8 mouse cellular contexts compared by ENCODE assay signal in genomic region chr6:85916596-85916995, GRCm38 (mm10). TPM values are rescaled to one million over a fixed set of nuclear protein-coding genes. Genes with fewer than 3 reads are reported as not detected.
DNase-seq lines count a peak whose midpoint lies in the region; ATAC-seq and TF ChIP-seq lines count a peak whose summit lies in the region.

No protein-coding gene starts in this region.

- peaks cover 13% of the 10 kb centered on the region for H3K79me2 ChIP-seq in MEL (ENCODE audit: control insufficient read depth, insufficient read depth, low read length, poor library complexity)

- TF ChIP-seq CTCF in MEL (IDR thresholded peaks at IDR 0.05 in 2 of 3, conservative IDR thresholded peaks at IDR 0.05 in 1 of 3; ENCODE audit: control insufficient read depth in 1 of 3, insufficient read depth in 1 of 3, low read depth in 2 of 3, low read length in 3 of 3, poor library complexity in 1 of 3, severe bottlenecking in 1 of 3): no peak

- DNase-seq in heart, postnatal 4 days: no peak
- no peak for DNase-seq in MEL (ENCODE audit: low read depth, low spot score)
- DNase-seq in midbrain, embryonic 10.5 days (ENCODE audit: low spot score): no peak
- DNase-seq in left cerebral cortex, postnatal 10 days (ENCODE audit: extremely low spot score in 1 of 2, low spot score in 2 of 2): no peak
- DNase-seq in adrenal gland, postnatal 4 days (ENCODE audit: low spot score in 2 of 2): no peak
- DNase-seq in spleen, postnatal 14 days (ENCODE audit: low spot score in 2 of 2): no peak

- no peaks in the 10 kb centered on the region for H3K27me3 ChIP-seq in heart, embryonic 15.5 days
- no peaks in the 10 kb centered on the region for H3K27me3 ChIP-seq in MEL (ENCODE audit: control insufficient read depth in 1 of 2, insufficient read depth in 2 of 2, low read length in 2 of 2)
- H3K27me3 ChIP-seq in hindbrain, embryonic 12.5 days: no peaks in the 10 kb centered on the region
- no peaks in the 10 kb centered on the region for H3K27me3 ChIP-seq in midbrain, embryonic 10.5 days (ENCODE audit: low read depth, poor library complexity, severe bottlenecking)

- H3K4me2 ChIP-seq in heart, embryonic 15.5 days: peak overlapping the region; percentile 73
- H3K4me2 ChIP-seq in hindbrain, embryonic 12.5 days (replicated peaks): peak overlapping the region; percentile 83

- TF ChIP-seq RAD21 in MEL (IDR thresholded peaks at IDR 0.05; ENCODE audit: low read depth, low read length): no peak

- H3K9me3 ChIP-seq in heart, embryonic 15.5 days (replicated peaks): no peaks in the 10 kb centered on the region
- no peaks in the 10 kb centered on the region for H3K9me3 ChIP-seq in MEL (replicated peaks; ENCODE audit: insufficient read depth, low read length)
- no peaks in the 10 kb centered on the region for H3K9me3 ChIP-seq in hindbrain, embryonic 12.5 days (replicated peaks)
- no peaks in the 10 kb centered on the region for H3K9me3 ChIP-seq in midbrain, embryonic 10.5 days (replicated peaks)

- WGBS in heart, embryonic 15.5 days: 88% methylated on average over 6 of the region's 6 CpGs
- 83% methylated on average over 6 of the region's 6 CpGs for WGBS in hindbrain, embryonic 12.5 days
- WGBS in midbrain, embryonic 10.5 days: 87% methylated on average over 6 of the region's 6 CpGs

- TF ChIP-seq POLR2A in MEL (IDR thresholded peaks at IDR 0.05; ENCODE audit: control insufficient read depth in 1 of 2, insufficient read depth in 1 of 2, low read depth in 1 of 2, low read length in 2 of 2, poor library complexity in 1 of 2): no peak

- peak overlapping the region; percentile 91; the same call in 1 of the 2 replicates for H3K27ac ChIP-seq in heart, embryonic 15.5 days
- H3K27ac ChIP-seq in MEL (ENCODE audit: control insufficient read depth, low read depth, low read length): peak overlapping the region; percentile 77
- no peak overlapping the region; the same call in 1 of the 2 replicates for H3K27ac ChIP-seq in hindbrain, embryonic 12.5 days
- peak overlapping the region; percentile 87 for H3K27ac ChIP-seq in midbrain, embryonic 10.5 days (replicated peaks)

- H3K4me3 ChIP-seq in heart, embryonic 15.5 days: peak overlapping the region; percentile 64
- peak overlapping the region; percentile 59 to 71 for H3K4me3 ChIP-seq in MEL (ENCODE audit: control insufficient read depth in 1 of 2, insufficient read depth in 1 of 2, low read depth in 2 of 2, low read length in 2 of 2)
- peak overlapping the region; percentile 56 for H3K4me3 ChIP-seq in hindbrain, embryonic 12.5 days
- H3K4me3 ChIP-seq in midbrain, embryonic 10.5 days: peak overlapping the region; percentile 68

- H3K4me1 ChIP-seq in heart, embryonic 15.5 days (replicated peaks): peaks cover 9% of the 10 kb centered on the region
- peaks cover 8 to 9% of the 10 kb centered on the region in 2 experiments; a peak in 3 of 4 replicates for H3K4me1 ChIP-seq in MEL (ENCODE audit: control insufficient read depth in 1 of 2, insufficient read depth in 2 of 2, low read length in 2 of 2)
- peaks cover 12% of the 10 kb centered on the region for H3K4me1 ChIP-seq in hindbrain, embryonic 12.5 days
- H3K4me1 ChIP-seq in midbrain, embryonic 10.5 days: peaks cover 16% of the 10 kb centered on the region

- TF ChIP-seq EP300 in MEL (IDR thresholded peaks at IDR 0.05; ENCODE audit: low read depth in 1 of 2, low read length in 2 of 2): no peak; a peak in 1 of 4 replicates

- ATAC-seq in heart, embryonic 15.5 days (replicated peaks; ENCODE audit: insufficient number of reproducible peaks, insufficient read depth, low FRiP score, low read depth): no peak
- ATAC-seq in hindbrain, embryonic 12.5 days (ENCODE audit: low FRiP score): no peak

- intact Hi-C loops in left cerebral cortex, postnatal 10 days (cut with DNase I): no loop called here

- peak overlapping the region; percentile 73; the same call in 1 of the 2 replicates for H3K9ac ChIP-seq in heart, embryonic 15.5 days
- H3K9ac ChIP-seq in MEL (ENCODE audit: control insufficient read depth, low read depth, low read length, poor library complexity, severe bottlenecking): peak overlapping the region; percentile 73
- peak overlapping the region; percentile 78 for H3K9ac ChIP-seq in hindbrain, embryonic 12.5 days

- no peaks in the 10 kb centered on the region for H3K36me3 ChIP-seq in heart, embryonic 15.5 days
- peaks cover 2 to 9% of the 10 kb centered on the region in 2 experiments for H3K36me3 ChIP-seq in MEL (ENCODE audit: control insufficient read depth in 1 of 2, insufficient read depth in 2 of 2, low read length in 2 of 2)
- H3K36me3 ChIP-seq in hindbrain, embryonic 12.5 days: peaks cover 2% of the 10 kb centered on the region; the same call in 1 of the 2 replicates
- H3K36me3 ChIP-seq in midbrain, embryonic 10.5 days: peaks cover 6% of the 10 kb centered on the region; the same call in 1 of the 2 replicates

TF ChIP-seq in MEL, 35 proteins besides CTCF, POLR2A, EP300 and RAD21:
- TF ChIP-seq ZNF384 (IDR thresholded peaks at IDR 0.05; ENCODE audit: low read depth, low read length) (0 out of 2 replicates have a peak, but pooled peaks have one; percentile 22), E2F4 (IDR thresholded peaks at IDR 0.05; ENCODE audit: borderline replicate concordance, low read depth, low read length) (no peak), MYB (IDR thresholded peaks at IDR 0.05; ENCODE audit: low read depth, low read length) (no peak)

RNA-seq across cellular contexts. Expression of gene Nat8f1, which starts 1.1 kb away (rescaled TPM):
- polyA plus RNA-seq in heart, embryonic 15.5 days (2015; fragmentation: Nextera tagmentation; extraction: Ambion mirVana): 4.0 and 6.2 TPM in 2 replicates
- 1 to 10 TPM; 2.1 to 2.4 TPM for total RNA-seq in heart, postnatal 4 days (2021)
- 5.3 and 5.7 TPM in 2 replicates for total RNA-seq in MEL (2012; rRNA removed)
- polyA plus RNA-seq in MEL (2012; ENCODE audit: insufficient read depth in 1 of 2, insufficient read length in 2 of 2, low read depth in 1 of 2, low replicate concordance in 2 of 2, missing spikeins in 1 of 2): 1 to 10 TPM in 1 of 2 experiments, not detected in 1; 6.9 TPM
- polyA plus RNA-seq in hindbrain, embryonic 12.5 days (2016; fragmentation: Nextera tagmentation; extraction: Ambion mirVana): 9.5 and 10.7 TPM in 2 replicates
- polyA plus RNA-seq in midbrain, embryonic 10.5 days (2016; fragmentation: Nextera tagmentation; extraction: Ambion mirVana): 5.9 and 7.9 TPM in 2 replicates
- 10 to 100 TPM in 1 of 2 experiments, 1 to 10 TPM in 1; 10.0 to 13.5 TPM for total RNA-seq in left cerebral cortex, postnatal 10 days (2021)
- total RNA-seq in adrenal gland, postnatal 4 days (2021): 10 to 100 TPM; 36.4 to 36.9 TPM

RNA-seq across cellular contexts. Expression of gene Tprkb, which starts 4.9 kb away (rescaled TPM):
- polyA plus RNA-seq in heart, embryonic 15.5 days (2015; fragmentation: Nextera tagmentation; extraction: Ambion mirVana): 20.7 and 23.3 TPM in 2 replicates
- total RNA-seq in heart, postnatal 4 days (2021): 10 to 100 TPM; 11.6 to 13.1 TPM
- total RNA-seq in MEL (2012; rRNA removed): 63.3 and 66.5 TPM in 2 replicates
- polyA plus RNA-seq in MEL (2012; ENCODE audit: insufficient read depth in 1 of 2, insufficient read length in 2 of 2, low read depth in 1 of 2, low replicate concordance in 2 of 2, missing spikeins in 1 of 2): 10 to 100 TPM; 85.1 to 87.6 TPM
- polyA plus RNA-seq in hindbrain, embryonic 12.5 days (2016; fragmentation: Nextera tagmentation; extraction: Ambion mirVana): 39.2 and 40.6 TPM in 2 replicates
- polyA plus RNA-seq in midbrain, embryonic 10.5 days (2016; fragmentation: Nextera tagmentation; extraction: Ambion mirVana): 30.6 and 35.9 TPM in 2 replicates
- total RNA-seq in left cerebral cortex, postnatal 10 days (2021): 10 to 100 TPM; 42.1 to 47.9 TPM
- 10 to 100 TPM; 61.8 to 65.7 TPM for total RNA-seq in adrenal gland, postnatal 4 days (2021)

RNA-seq across cellular contexts. Expression of gene Nat8f4, which starts 11.9 kb away (rescaled TPM):
- 2.0 TPM in 2 replicates for polyA plus RNA-seq in heart, embryonic 15.5 days (2015; fragmentation: Nextera tagmentation; extraction: Ambion mirVana)
- total RNA-seq in heart, postnatal 4 days (2021): 1 to 10 TPM; 1.3 to 1.8 TPM
- 2.3 and 3.0 TPM in 2 replicates for total RNA-seq in MEL (2012; rRNA removed)
- 1 to 10 TPM in 1 of 2 experiments, not detected in 1; 2.6 TPM for polyA plus RNA-seq in MEL (2012; ENCODE audit: insufficient read depth in 1 of 2, insufficient read length in 2 of 2, low read depth in 1 of 2, low replicate concordance in 2 of 2, missing spikeins in 1 of 2)
- 5.3 and 6.0 TPM in 2 replicates for polyA plus RNA-seq in hindbrain, embryonic 12.5 days (2016; fragmentation: Nextera tagmentation; extraction: Ambion mirVana)
- 5.6 and 6.0 TPM in 2 replicates for polyA plus RNA-seq in midbrain, embryonic 10.5 days (2016; fragmentation: Nextera tagmentation; extraction: Ambion mirVana)
- total RNA-seq in left cerebral cortex, postnatal 10 days (2021): 1 to 10 TPM; 3.0 to 3.4 TPM
- 10 to 100 TPM; 15.0 to 18.0 TPM for total RNA-seq in adrenal gland, postnatal 4 days (2021)

RNA-seq across cellular contexts. Expression of gene Dusp11, which starts 44.9 kb away (rescaled TPM):
- 36.9 and 37.6 TPM in 2 replicates for polyA plus RNA-seq in heart, embryonic 15.5 days (2015; fragmentation: Nextera tagmentation; extraction: Ambion mirVana)
- total RNA-seq in heart, postnatal 4 days (2021): 10 to 100 TPM; 60.0 to 69.6 TPM
- 33.2 and 34.8 TPM in 2 replicates for total RNA-seq in MEL (2012; rRNA removed)
- polyA plus RNA-seq in MEL (2012; ENCODE audit: insufficient read depth in 1 of 2, insufficient read length in 2 of 2, low read depth in 1 of 2, low replicate concordance in 2 of 2, missing spikeins in 1 of 2): 10 to 100 TPM; 22.4 to 42.3 TPM
- 54.4 and 60.4 TPM in 2 replicates for polyA plus RNA-seq in hindbrain, embryonic 12.5 days (2016; fragmentation: Nextera tagmentation; extraction: Ambion mirVana)
- 38.5 and 38.8 TPM in 2 replicates for polyA plus RNA-seq in midbrain, embryonic 10.5 days (2016; fragmentation: Nextera tagmentation; extraction: Ambion mirVana)
- 10 to 100 TPM; 74.0 to 82.0 TPM for total RNA-seq in left cerebral cortex, postnatal 10 days (2021)
- total RNA-seq in adrenal gland, postnatal 4 days (2021): 100 to 1,000 TPM in 1 of 2 experiments, 10 to 100 TPM in 1; 96.9 to 102 TPM

RNA-seq across cellular contexts. Expression of gene Nat8f2, which starts 47.6 kb away (rescaled TPM):
- polyA plus RNA-seq in heart, embryonic 15.5 days (2015; fragmentation: Nextera tagmentation; extraction: Ambion mirVana): not detected in 2 replicates
- not detected for total RNA-seq in heart, postnatal 4 days (2021)
- 0.03 and 0.12 TPM in 2 replicates for total RNA-seq in MEL (2012; rRNA removed)
- polyA plus RNA-seq in MEL (2012; ENCODE audit: insufficient read depth in 1 of 2, insufficient read length in 2 of 2, low read depth in 1 of 2, low replicate concordance in 2 of 2, missing spikeins in 1 of 2): under 1 TPM in 1 of 2 experiments, not detected in 1; 0.06 TPM
- not detected in 2 replicates for polyA plus RNA-seq in hindbrain, embryonic 12.5 days (2016; fragmentation: Nextera tagmentation; extraction: Ambion mirVana)
- not detected in 2 replicates for polyA plus RNA-seq in midbrain, embryonic 10.5 days (2016; fragmentation: Nextera tagmentation; extraction: Ambion mirVana)
- total RNA-seq in left cerebral cortex, postnatal 10 days (2021): under 1 TPM; 0.77 TPM
- total RNA-seq in adrenal gland, postnatal 4 days (2021): 1 to 10 TPM; 1.1 to 1.2 TPM
